Mouse (Mus musculus): Measurements from ENCODE around the gene Rnf149. TPM values are rescaled to one million over a fixed set of nuclear protein-coding genes. Genes with fewer than 3 reads are reported as not detected.

Rnf149 gene
- polyA plus RNA-seq, 1 experiment from 2014 or later, result 34.0 TPM

DNA sequence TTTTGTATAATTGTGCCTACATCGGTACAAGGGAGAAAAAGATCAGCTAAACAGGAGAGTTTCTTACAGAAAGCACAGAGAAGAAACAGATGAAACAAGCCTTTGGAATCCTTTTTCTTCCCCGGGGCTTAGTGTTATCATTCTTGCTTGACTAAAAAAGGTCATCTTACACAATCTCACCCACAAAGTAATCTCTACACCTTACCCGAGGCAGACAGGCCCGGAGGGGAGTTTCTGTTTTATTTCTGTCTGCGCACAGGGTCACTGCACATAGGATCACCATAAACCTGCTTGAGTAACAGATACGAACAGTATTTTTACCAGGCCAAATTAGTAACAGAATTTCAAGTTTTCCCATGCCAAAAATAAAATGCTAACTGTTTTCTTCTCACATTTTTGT, 5.6 kb downstream of the Rnf149 start:
- H3K9me3 ChIP-seq (ENCODE audit: control insufficient read depth, low read depth, low read length), result no peaks in the 10 kb centered on the region
- no peak overlapping the region for H3K27ac ChIP-seq (ENCODE audit: low read length)
- H3K27me3 ChIP-seq (ENCODE audit: control insufficient read depth, insufficient read depth, low read length), result no peaks in the 10 kb centered on the region
- no peak overlapping the region for H3K9ac ChIP-seq (replicated peaks; ENCODE audit: low read depth, low read length)
- ATAC-seq (ENCODE audit: insufficient number of reproducible peaks, insufficient read depth, low FRiP score, low read depth), result no peak
- H3K4me3 ChIP-seq (ENCODE audit: low read depth, low read length), result no peak overlapping the region
- H3K36me3 ChIP-seq (ENCODE audit: control insufficient read depth, insufficient read depth, low read length), result peaks cover 7% of the 10 kb centered on the region; the same call in 1 of the 2 replicates
- peaks cover 19% of the 10 kb centered on the region; the same call in 1 of the 2 replicates for H3K4me1 ChIP-seq (ENCODE audit: control insufficient read depth, insufficient read depth, low read length)
- no peak overlapping the region for H3K4me2 ChIP-seq (replicated peaks; ENCODE audit: low read depth, low read length)
- 47% methylated on average over 6 of the region's 6 CpGs for WGBS

DNA sequence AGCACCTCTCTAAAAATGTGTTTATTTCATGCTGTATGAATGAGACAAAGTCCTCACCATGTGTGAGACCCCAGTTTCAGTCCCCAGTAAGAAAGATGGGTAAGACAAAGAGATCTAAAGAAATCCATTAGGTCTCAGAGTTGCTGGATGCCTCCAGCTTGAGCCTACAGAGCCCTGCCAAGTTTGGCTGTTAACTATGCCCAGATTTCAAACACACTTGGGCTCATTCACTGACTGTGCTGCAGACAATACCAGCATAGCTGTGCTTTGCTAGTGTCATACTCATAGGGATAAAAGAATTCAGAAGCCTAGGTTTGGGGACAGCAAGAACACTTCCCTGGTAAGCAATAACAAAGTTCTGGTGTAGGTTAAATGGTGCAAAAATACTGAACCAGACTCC, 9.1 kb downstream of the Rnf149 start:
- Histone ChIP-seq H3K4me1 (ENCODE audit: control insufficient read depth, insufficient read depth, low read length) (0 out of 2 replicates have a peak, but pooled peaks cover 8% of the 10 kb centered on the region), H3K4me2 (replicated peaks; ENCODE audit: low read depth, low read length) (no peak overlapping the region), H3K27ac (ENCODE audit: low read length) (no peak overlapping the region), H3K9me3 (ENCODE audit: control insufficient read depth, low read depth, low read length) (no peaks in the 10 kb centered on the region), H3K36me3 (ENCODE audit: control insufficient read depth, insufficient read depth, low read length) (peaks cover 15% of the 10 kb centered on the region), H3K27me3 (ENCODE audit: control insufficient read depth, insufficient read depth, low read length) (no peaks in the 10 kb centered on the region), H3K9ac (replicated peaks; ENCODE audit: low read depth, low read length) (no peak overlapping the region), H3K4me3 (ENCODE audit: low read depth, low read length) (no peak overlapping the region)
- ATAC-seq (ENCODE audit: insufficient number of reproducible peaks, insufficient read depth, low FRiP score, low read depth), result no peak

DNA sequence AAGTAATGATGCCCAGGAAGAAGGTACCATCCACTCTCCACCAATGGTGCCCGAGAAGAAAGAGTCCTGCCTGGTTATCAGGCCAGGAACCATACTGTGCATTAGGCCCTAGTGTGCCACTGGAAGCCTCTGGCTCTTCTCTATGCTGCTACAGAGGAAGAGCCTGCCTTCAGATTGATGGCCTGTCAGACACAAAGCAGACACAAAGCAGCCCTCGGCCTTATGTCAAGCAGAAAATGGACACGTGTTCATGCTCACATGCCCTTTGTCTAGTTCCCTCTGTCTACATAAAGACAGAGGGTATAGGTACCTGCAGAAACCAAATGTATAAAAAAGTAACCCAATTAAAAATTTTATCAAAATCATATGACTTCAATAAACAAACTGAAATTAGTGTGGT, 12.6 kb downstream of the Rnf149 start:
- Histone ChIP-seq H3K27ac (ENCODE audit: low read length) (no peak overlapping the region), H3K27me3 (ENCODE audit: control insufficient read depth, insufficient read depth, low read length) (no peaks in the 10 kb centered on the region), H3K4me2 (replicated peaks; ENCODE audit: low read depth, low read length) (no peak overlapping the region), H3K9me3 (ENCODE audit: control insufficient read depth, low read depth, low read length) (no peaks in the 10 kb centered on the region), H3K4me3 (ENCODE audit: low read depth, low read length) (no peak overlapping the region), H3K36me3 (ENCODE audit: control insufficient read depth, insufficient read depth, low read length) (peaks cover 20% of the 10 kb centered on the region), H3K4me1 (ENCODE audit: control insufficient read depth, insufficient read depth, low read length) (no peaks in the 10 kb centered on the region), H3K9ac (replicated peaks; ENCODE audit: low read depth, low read length) (no peak overlapping the region)
- no peak for ATAC-seq (ENCODE audit: insufficient number of reproducible peaks, insufficient read depth, low FRiP score, low read depth)
- 47% methylated on average over 3 of the region's 3 CpGs for WGBS

DNA sequence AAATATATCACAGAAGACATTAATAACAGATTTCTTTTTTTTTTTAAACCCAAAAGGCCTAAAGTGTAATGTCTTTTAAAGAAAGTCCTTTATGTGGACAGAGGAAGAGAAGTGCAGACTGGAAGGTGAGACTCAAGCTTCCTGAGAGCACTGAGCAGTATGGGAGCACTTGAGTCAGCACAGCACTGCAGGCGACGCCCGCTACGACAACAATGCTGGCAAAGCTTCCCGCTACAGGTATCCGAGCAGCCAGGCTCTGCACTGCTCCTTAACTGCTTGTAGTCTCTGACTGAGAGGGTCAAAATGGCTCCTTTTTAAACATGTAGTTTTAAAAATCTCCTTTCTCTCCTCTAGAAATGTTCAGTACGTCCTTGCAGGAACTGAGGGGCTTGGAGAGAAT, 14.0 kb downstream of the Rnf149 start:
- H3K9me3 ChIP-seq (ENCODE audit: control insufficient read depth, low read depth, low read length), result no peaks in the 10 kb centered on the region
- 70% methylated on average over 7 of the region's 7 CpGs for WGBS
- H3K27me3 ChIP-seq (ENCODE audit: control insufficient read depth, insufficient read depth, low read length), result no peaks in the 10 kb centered on the region
- H3K27ac ChIP-seq (ENCODE audit: low read length), result no peak overlapping the region
- H3K4me2 ChIP-seq (replicated peaks; ENCODE audit: low read depth, low read length), result no peak overlapping the region
- no peak for ATAC-seq (ENCODE audit: insufficient number of reproducible peaks, insufficient read depth, low FRiP score, low read depth)
- H3K36me3 ChIP-seq (ENCODE audit: control insufficient read depth, insufficient read depth, low read length), result peaks cover 27% of the 10 kb centered on the region
- no peak overlapping the region for H3K9ac ChIP-seq (replicated peaks; ENCODE audit: low read depth, low read length)
- no peaks in the 10 kb centered on the region for H3K4me1 ChIP-seq (ENCODE audit: control insufficient read depth, insufficient read depth, low read length)
- H3K4me3 ChIP-seq (ENCODE audit: low read depth, low read length), result no peak overlapping the region

DNA sequence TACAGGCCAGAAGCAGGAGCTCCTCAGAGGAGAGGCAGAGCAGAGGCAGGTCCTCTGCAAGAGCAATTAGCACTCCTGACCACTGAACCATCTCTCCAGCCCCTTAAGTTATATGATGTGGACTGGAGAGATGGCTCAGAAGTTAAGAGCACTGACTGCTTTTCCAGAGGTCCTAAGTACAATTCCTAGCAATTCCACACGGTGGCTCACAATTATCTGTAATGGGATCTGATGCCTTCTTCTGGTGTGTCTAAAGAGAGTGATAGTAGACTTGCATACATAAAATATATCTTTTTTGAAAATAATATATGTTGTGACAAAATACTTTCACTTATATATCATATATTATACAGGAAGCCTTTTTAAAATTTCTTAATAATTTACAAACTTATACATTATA, 15.3 kb downstream of the Rnf149 start:
- H3K9me3 ChIP-seq (ENCODE audit: control insufficient read depth, low read depth, low read length), result no peaks in the 10 kb centered on the region
- no peak overlapping the region for H3K27ac ChIP-seq (ENCODE audit: low read length)
- no peak overlapping the region for H3K4me2 ChIP-seq (replicated peaks; ENCODE audit: low read depth, low read length)
- 53% methylated on average over 1 of the region's 1 CpGs for WGBS
- peaks cover 27% of the 10 kb centered on the region for H3K36me3 ChIP-seq (ENCODE audit: control insufficient read depth, insufficient read depth, low read length)
- no peaks in the 10 kb centered on the region for H3K4me1 ChIP-seq (ENCODE audit: control insufficient read depth, insufficient read depth, low read length)
- no peak overlapping the region for H3K4me3 ChIP-seq (ENCODE audit: low read depth, low read length)
- H3K27me3 ChIP-seq (ENCODE audit: control insufficient read depth, insufficient read depth, low read length), result no peaks in the 10 kb centered on the region
- H3K9ac ChIP-seq (replicated peaks; ENCODE audit: low read depth, low read length), result no peak overlapping the region
- no peak for ATAC-seq (ENCODE audit: insufficient number of reproducible peaks, insufficient read depth, low FRiP score, low read depth)

DNA sequence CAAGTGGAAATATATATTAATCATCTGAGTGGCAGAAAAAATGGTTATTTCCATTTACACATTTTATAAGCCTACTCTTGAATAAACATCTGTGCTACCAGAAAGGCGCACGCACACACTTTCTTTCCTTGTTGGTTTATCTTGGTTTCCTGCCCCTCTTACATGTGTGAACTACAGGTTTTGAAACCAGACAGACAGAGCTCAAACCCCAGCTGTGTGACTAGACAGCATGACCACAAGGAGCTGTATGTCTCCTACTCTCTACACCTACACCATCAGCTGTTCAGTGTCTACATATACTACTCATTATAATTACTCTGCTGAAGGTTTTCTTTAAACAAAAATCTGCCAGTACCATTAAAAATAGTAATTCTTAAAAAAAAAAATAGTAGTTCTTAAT, 18.2 kb downstream of the Rnf149 start:
- H3K9me3 ChIP-seq (ENCODE audit: control insufficient read depth, low read depth, low read length), result no peaks in the 10 kb centered on the region
- no peak overlapping the region for H3K27ac ChIP-seq (ENCODE audit: low read length)
- 85% methylated on average over 2 of the region's 2 CpGs for WGBS
- H3K9ac ChIP-seq (replicated peaks; ENCODE audit: low read depth, low read length), result no peak overlapping the region
- H3K27me3 ChIP-seq (ENCODE audit: control insufficient read depth, insufficient read depth, low read length), result no peaks in the 10 kb centered on the region
- H3K4me1 ChIP-seq (ENCODE audit: control insufficient read depth, insufficient read depth, low read length), result no peaks in the 10 kb centered on the region
- peaks cover 39% of the 10 kb centered on the region for H3K36me3 ChIP-seq (ENCODE audit: control insufficient read depth, insufficient read depth, low read length)
- H3K4me3 ChIP-seq (ENCODE audit: low read depth, low read length), result no peak overlapping the region
- ATAC-seq (ENCODE audit: insufficient number of reproducible peaks, insufficient read depth, low FRiP score, low read depth), result no peak
- H3K4me2 ChIP-seq (replicated peaks; ENCODE audit: low read depth, low read length), result no peak overlapping the region

DNA sequence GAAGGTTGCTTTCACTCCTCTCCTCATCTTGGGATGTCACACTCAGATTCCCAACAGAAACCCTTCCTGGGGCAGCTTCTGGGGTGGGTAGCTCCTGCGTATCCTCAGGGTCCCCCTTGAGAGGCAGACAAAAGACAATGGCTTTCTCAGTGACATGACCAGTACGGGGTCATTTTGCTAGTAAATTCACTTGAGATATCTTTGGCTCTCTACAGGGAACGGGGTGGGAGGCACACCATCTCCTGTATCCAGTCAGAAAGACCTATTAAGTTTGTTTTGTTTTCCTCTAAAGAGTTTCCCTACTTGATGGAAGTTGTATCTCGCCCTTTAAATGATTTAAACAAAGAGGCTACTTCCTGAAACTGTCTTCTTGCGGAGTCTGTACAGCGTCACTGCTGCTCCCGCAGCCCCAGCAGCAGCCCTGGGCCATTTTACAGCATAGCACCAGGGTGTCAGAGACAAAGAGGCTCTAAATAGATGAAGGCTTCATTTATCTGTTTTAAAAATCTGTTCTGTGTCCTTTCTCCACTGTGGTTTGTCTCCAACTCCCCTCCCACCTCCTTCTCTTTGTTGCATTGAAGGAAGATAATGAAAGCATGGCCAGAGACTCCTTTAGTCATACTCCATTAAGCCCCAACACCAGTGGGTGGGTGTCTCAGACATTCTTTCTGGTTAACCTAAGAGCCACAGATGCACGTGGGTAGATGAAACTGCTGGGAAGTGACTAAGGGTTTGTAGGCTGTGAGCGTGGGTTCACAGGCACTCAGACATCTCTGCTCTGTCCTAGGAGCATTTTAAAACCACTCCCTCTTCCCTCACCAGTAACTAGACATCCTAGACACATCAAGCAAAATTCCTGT, 21.4 kb downstream of the Rnf149 start:
- Histone ChIP-seq H3K27me3 (ENCODE audit: control insufficient read depth, insufficient read depth, low read length) (no peaks in the 10 kb centered on the region), H3K4me3 (ENCODE audit: low read depth, low read length) (no peak overlapping the region), H3K9ac (replicated peaks; ENCODE audit: low read depth, low read length) (no peak overlapping the region), H3K27ac (ENCODE audit: low read length) (no peak overlapping the region), H3K4me2 (replicated peaks; ENCODE audit: low read depth, low read length) (no peak overlapping the region), H3K36me3 (ENCODE audit: control insufficient read depth, insufficient read depth, low read length) (peaks cover 26% of the 10 kb centered on the region), H3K4me1 (ENCODE audit: control insufficient read depth, insufficient read depth, low read length) (no peaks in the 10 kb centered on the region), H3K9me3 (ENCODE audit: control insufficient read depth, low read depth, low read length) (no peaks in the 10 kb centered on the region)
- ATAC-seq (ENCODE audit: insufficient number of reproducible peaks, insufficient read depth, low FRiP score, low read depth), result peak; percentile 56; the same call in 1 of the 2 replicates
- 56% methylated on average over 9 of the region's 9 CpGs for WGBS

DNA sequence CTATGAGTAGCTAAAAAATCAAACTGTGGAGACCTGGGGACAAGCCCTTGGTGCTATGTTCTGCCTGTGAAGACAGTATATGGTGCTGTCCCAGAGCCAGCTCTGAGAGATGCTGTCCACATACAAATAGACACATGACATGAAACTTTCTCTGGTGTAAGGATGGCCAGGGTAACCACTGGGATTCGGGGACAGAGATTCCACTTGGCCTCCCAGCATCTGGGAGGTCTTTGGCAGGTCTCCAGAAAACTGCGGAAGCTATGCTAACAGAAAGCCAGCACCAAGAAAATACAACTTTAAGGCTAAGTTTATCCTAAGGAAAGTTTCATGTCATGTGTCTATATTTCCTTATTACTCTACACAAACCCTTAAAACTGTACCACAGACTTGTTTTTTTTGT, 27.4 kb downstream of the Rnf149 start:
- Histone ChIP-seq H3K4me1 (ENCODE audit: control insufficient read depth, insufficient read depth, low read length) (no peaks in the 10 kb centered on the region), H3K9ac (replicated peaks; ENCODE audit: low read depth, low read length) (no peak overlapping the region), H3K27ac (ENCODE audit: low read length) (no peak overlapping the region), H3K27me3 (ENCODE audit: control insufficient read depth, insufficient read depth, low read length) (no peaks in the 10 kb centered on the region), H3K4me3 (ENCODE audit: low read depth, low read length) (no peak overlapping the region), H3K4me2 (replicated peaks; ENCODE audit: low read depth, low read length) (no peak overlapping the region), H3K36me3 (ENCODE audit: control insufficient read depth, insufficient read depth, low read length) (peaks cover 34% of the 10 kb centered on the region), H3K9me3 (ENCODE audit: control insufficient read depth, low read depth, low read length) (no peaks in the 10 kb centered on the region)
- 47% methylated on average over 2 of the region's 2 CpGs for WGBS
- no peak for ATAC-seq (ENCODE audit: insufficient number of reproducible peaks, insufficient read depth, low FRiP score, low read depth)

DNA sequence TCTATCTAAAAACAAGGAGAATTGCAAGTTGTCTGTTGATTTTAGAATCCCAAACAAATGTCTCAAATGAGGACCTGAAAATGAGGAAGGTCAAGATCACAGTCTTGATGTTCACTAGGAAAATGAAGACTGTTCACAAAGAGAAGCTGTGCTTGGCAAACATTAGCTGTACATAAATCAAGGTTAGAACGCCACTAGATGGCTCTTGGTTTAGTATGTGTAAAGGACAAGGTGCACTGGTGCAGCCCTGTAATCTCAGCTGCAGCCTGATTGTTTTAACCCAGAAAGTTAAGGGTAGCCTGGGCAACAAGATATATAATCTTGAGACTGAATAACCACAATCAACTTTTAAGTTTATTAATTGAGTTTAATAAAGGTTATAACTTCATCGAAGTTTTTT, 30.0 kb downstream of the Rnf149 start:
- WGBS, result 48% methylated on average over 2 of the region's 2 CpGs
- Histone ChIP-seq H3K4me2 (replicated peaks; ENCODE audit: low read depth, low read length) (no peak overlapping the region), H3K36me3 (ENCODE audit: control insufficient read depth, insufficient read depth, low read length) (peaks cover 43% of the 10 kb centered on the region), H3K4me1 (ENCODE audit: control insufficient read depth, insufficient read depth, low read length) (no peaks in the 10 kb centered on the region), H3K27ac (ENCODE audit: low read length) (no peak overlapping the region), H3K9me3 (ENCODE audit: control insufficient read depth, low read depth, low read length) (no peaks in the 10 kb centered on the region), H3K27me3 (ENCODE audit: control insufficient read depth, insufficient read depth, low read length) (no peaks in the 10 kb centered on the region), H3K4me3 (ENCODE audit: low read depth, low read length) (no peak overlapping the region), H3K9ac (replicated peaks; ENCODE audit: low read depth, low read length) (no peak overlapping the region)
- ATAC-seq (ENCODE audit: insufficient number of reproducible peaks, insufficient read depth, low FRiP score, low read depth), result no peak

Data from stomach, embryonic 14.5 days (tissue).